Mouse (Mus musculus) lung, embryonic 14.5 days (tissue): ENCODE measurements around the gene Zfp541. TPM values are rescaled to one million over a fixed set of nuclear protein-coding genes. Genes with fewer than 3 reads are reported as not detected.

ENCODE experiments used
- ATAC-seq: fragments of 200-750 bp; cut with Nextera tagmentation; 2 replicates; pipeline ENCODE4 v1.8.0; 2017; ENCODE audit warnings: mild to moderate bottlenecking, moderate TSS enrichment, moderate library complexity; ENCODE audit not compliant: insufficient read depth
- DNase-seq: peaks from one replicate; pipeline ENCODE4 v3.0.0-alpha.2; 2015
- H3K27ac ChIP-seq: fragments of 300-500 bp; sonication (generic); 2 replicates; pipeline ENCODE4 v1.5.1; 2014; ENCODE audit warnings: low read depth, mild to moderate bottlenecking, moderate library complexity
- H3K27me3 ChIP-seq: fragments of 300-500 bp; sonication (generic); 2 replicates; pipeline ENCODE4 v1.6.1; 2014; ENCODE audit warnings: low read length, control low read depth; ENCODE audit not compliant: insufficient read depth
- H3K36me3 ChIP-seq: fragments of 300-500 bp; sonication (generic); 2 replicates; pipeline ENCODE4 v1.6.1; 2014; ENCODE audit warnings: control low read depth; ENCODE audit not compliant: insufficient read depth
- H3K4me1 ChIP-seq: fragments of 300-500 bp; sonication (generic); 2 replicates; pipeline ENCODE4 v1.6.1; 2014; ENCODE audit warnings: antibody characterized with exemption, control low read depth; ENCODE audit not compliant: insufficient read depth
- H3K4me2 ChIP-seq: fragments of 300-500 bp; sonication (generic); 2 replicates; pipeline ENCODE4 v1.6.1; 2014; ENCODE audit warnings: mild to moderate bottlenecking
- H3K4me3 ChIP-seq: fragments of 300-500 bp; sonication (generic); 2 replicates; pipeline ENCODE4 v1.5.1; 2014; ENCODE audit warnings: low read depth, low read length
- H3K9ac ChIP-seq: fragments of 300-500 bp; sonication (generic); 2 replicates; pipeline ENCODE4 v1.6.1; 2014
- H3K9me3 ChIP-seq: fragments of 300-500 bp; sonication (generic); 2 replicates; pipeline ENCODE4 v1.6.1; 2016; ENCODE audit warnings: low read depth, low read length, control low read depth
- CTCF ChIP-seq: IDR thresholded peaks from 2 replicates; pipeline ENCODE4 v1.5.1; 2016; ENCODE audit warnings: antibody characterized with exemption, low read depth
- WGBS: fragments of 180-500 bp; shearing (Covaris S2); extraction: QIAGEN DNeasy Blood & Tissue Kit; methylation state at CpG from one replicate; pipeline ENCODE4 v1.1.7; 2014; 5-methylcytosine and 5-hydroxymethylcytosine counted together
- polyA plus RNA-seq: library from polyadenylated mRNA; unstranded; fragments of >200 nt; fragmentation: Nextera tagmentation; extraction: Ambion mirVana; gene quantifications from 2 replicates; pipeline ENCODE4 v1.2.1, GENCODE M21; 2014

Gene Zfp541
- polyA plus RNA-seq, 1 experiment from 2014 or later: not detected

GRCm38 (mm10) chr7:16087587-16087986 lies 26.0 kb downstream of the Zfp541 start:
- Histone ChIP-seq H3K4me1 (no peaks in the 10 kb centered on the region), H3K36me3 (no peaks in the 10 kb centered on the region), H3K27ac (no peak overlapping the region), H3K9ac (no peak overlapping the region), H3K4me3 (no peak overlapping the region), H3K4me2 (no peak overlapping the region), H3K9me3 (no peaks in the 10 kb centered on the region), H3K27me3 (no peaks in the 10 kb centered on the region)
- no peak for TF ChIP-seq CTCF
- WGBS: 61% methylated on average over 2 of the region's 2 CpGs
- DNase-seq: no peak
- ATAC-seq: no peak

GRCm38 (mm10) chr7:16094592-16094991 lies 33.0 kb downstream of the Zfp541 start:
- Histone ChIP-seq H3K9me3 (no peaks in the 10 kb centered on the region), H3K4me3 (no peak overlapping the region), H3K4me1 (0 out of 2 replicates have a peak, but pooled peaks cover 5% of the 10 kb centered on the region), H3K4me2 (no peak overlapping the region), H3K27ac (no peak overlapping the region), H3K9ac (no peak overlapping the region), H3K27me3 (no peaks in the 10 kb centered on the region), H3K36me3 (no peaks in the 10 kb centered on the region)
- no peak for TF ChIP-seq CTCF
- DNase-seq (no peak), ATAC-seq (no peak)
- WGBS: 58% methylated on average over 3 of the region's 3 CpGs

DNA sequence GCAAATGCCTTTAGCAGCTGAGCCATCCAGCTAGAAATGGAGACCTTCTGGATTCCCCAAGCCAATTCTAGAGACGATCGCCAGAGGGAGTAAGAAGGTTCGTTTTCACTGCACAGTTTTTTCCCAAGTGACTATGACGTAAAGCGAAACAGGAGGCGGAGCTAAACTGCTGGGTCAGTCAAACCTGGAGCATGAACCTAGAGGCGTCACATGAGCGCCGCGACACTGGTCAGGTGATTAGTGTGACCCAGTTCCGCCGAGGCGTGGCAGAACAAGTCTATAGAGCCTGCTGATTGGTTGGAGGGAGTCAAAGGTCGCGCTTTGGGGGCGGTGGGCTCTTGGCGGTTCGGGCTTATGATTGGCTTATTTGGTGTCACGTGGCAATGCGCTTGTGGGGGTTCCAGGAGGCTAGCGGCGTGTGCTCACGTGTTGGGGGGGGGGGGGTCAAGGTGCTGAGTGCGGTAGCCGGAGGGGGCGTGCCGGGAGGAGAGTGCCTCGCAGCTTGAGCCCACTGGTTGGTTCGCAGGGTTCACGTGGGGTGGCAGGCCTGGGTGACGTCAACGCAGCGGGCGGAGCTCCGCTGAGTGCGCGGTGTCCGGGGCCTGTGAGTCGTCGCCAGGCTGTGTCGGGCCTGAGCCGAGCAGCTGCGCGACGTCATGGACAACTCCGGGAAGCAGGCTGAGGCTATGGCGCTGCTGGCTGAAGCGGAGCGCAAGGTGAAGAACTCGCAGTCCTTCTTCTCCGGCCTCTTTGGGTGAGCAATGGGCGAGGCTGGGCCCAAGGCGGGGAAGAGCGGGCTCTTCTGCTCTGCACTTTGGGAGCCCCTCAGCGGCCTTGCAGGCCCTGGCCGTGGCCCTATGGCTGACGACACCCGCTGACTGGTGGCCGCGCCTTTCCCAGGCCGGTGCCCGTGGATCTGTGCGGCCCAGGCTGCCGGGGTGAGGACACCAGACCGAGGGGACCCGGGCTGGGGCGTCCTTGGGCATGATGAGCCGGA lies 36.7 kb downstream of the Zfp541 start, which contains the start of gene Napa:
TSS of gene Napa (plus strand) at position 438 of the 997 bp plus-strand sequence.
- H3K27me3 ChIP-seq: no peaks in the 10 kb centered on the region
- 0 out of 2 replicates have a peak, but pooled peaks cover 5% of the 10 kb centered on the region for H3K4me1 ChIP-seq
- peak; percentile 100 for DNase-seq
- under 1% methylated on average over 66 of the region's 68 CpGs for WGBS
- peak within 1 kb of the TSS; percentile 93 for H3K4me2 ChIP-seq
- peaks cover 22% of the 10 kb centered on the region for H3K36me3 ChIP-seq
- H3K9me3 ChIP-seq: no peaks in the 10 kb centered on the region
- H3K9ac ChIP-seq: peak within 1 kb of the TSS; percentile 98
- H3K4me3 ChIP-seq: peak within 1 kb of the TSS; percentile 97
- peak; percentile 76 for TF ChIP-seq CTCF
- ATAC-seq: peak; percentile 99
- H3K27ac ChIP-seq: peak within 1 kb of the TSS; percentile 92

- H3K27ac ChIP-seq: no peak overlapping the region
- WGBS: 72% methylated on average over 4 of the region's 4 CpGs
- ATAC-seq: no peak
These were observed 38.3 kb downstream of the Zfp541 start for GRCm38 (mm10) chr7:16099901-16100300.

GRCm38 (mm10) chr7:16101081-16101480 lies 39.5 kb downstream of the Zfp541 start:
- H3K4me1 ChIP-seq: 0 out of 2 replicates have a peak, but pooled peaks cover 5% of the 10 kb centered on the region
- WGBS: 74% methylated on average over 7 of the region's 7 CpGs
- no peak for DNase-seq

More at GRCm38 (mm10) chr7:16099901-16100300, 38.3 kb downstream of the Zfp541 start:
- no peak for DNase-seq
- Histone ChIP-seq H3K4me2 (peak overlapping the region; percentile 93), H3K9ac (peak overlapping the region; percentile 98), H3K27me3 (no peaks in the 10 kb centered on the region), H3K36me3 (peaks cover 38% of the 10 kb centered on the region), H3K4me3 (peak overlapping the region; percentile 97), H3K9me3 (no peaks in the 10 kb centered on the region), H3K4me1 (0 out of 2 replicates have a peak, but pooled peaks cover 5% of the 10 kb centered on the region)
- no peak for TF ChIP-seq CTCF

DNA sequence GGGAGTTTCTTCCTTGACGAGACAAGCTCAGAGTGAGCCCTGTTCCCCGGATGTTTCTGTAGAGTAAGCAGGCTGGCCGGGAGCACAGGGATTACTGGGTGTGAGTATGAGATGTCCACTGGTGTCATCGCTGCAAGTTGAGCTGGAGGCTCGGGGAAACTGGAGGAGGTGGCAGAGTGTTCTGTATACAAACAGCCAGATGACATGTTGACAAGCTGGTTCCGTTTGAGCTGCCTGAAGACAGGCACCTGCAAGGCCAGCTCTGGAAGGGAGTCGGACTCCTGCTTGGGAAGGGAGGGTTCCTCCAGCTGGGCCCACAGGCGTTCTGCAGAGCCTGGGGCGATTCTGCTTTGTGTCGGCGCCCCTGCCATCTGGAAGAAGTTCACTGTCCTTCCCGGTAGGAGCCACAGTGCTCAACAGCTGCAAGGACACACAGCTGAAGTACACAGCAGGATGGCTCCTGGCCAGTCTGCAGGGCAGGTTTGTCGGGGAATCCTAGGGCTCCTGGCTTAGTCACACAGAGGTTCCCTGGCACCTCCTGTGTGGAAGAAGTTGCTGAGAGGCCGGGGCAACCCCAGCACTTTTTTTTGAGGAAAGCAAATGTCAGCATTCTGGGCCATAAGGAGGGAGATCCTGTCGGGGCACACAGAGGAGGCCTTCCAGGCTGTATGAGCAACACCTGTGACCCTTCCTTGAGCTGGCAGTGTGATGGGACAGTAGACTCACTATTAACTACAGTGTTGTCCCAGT lies 40.3 kb downstream of the Zfp541 start:
- no peak for DNase-seq
- peaks cover 38% of the 10 kb centered on the region for H3K36me3 ChIP-seq
- H3K4me2 ChIP-seq: no peak overlapping the region
- ATAC-seq: no peak
- H3K4me3 ChIP-seq: no peak overlapping the region
- 53% methylated on average over 15 of the region's 15 CpGs for WGBS
- H3K27ac ChIP-seq: no peak overlapping the region
- no peaks in the 10 kb centered on the region for H3K27me3 ChIP-seq
- no peak for TF ChIP-seq CTCF
- H3K9ac ChIP-seq: peak overlapping the region; percentile 6; the same call in 1 of the 2 replicates
- no peaks in the 10 kb centered on the region for H3K9me3 ChIP-seq
- 0 out of 2 replicates have a peak, but pooled peaks cover 5% of the 10 kb centered on the region for H3K4me1 ChIP-seq

More at GRCm38 (mm10) chr7:16101081-16101480, 39.5 kb downstream of the Zfp541 start:
- Histone ChIP-seq H3K27ac (no peak overlapping the region), H3K9ac (no peak overlapping the region), H3K4me3 (no peak overlapping the region), H3K4me2 (no peak overlapping the region), H3K36me3 (peaks cover 38% of the 10 kb centered on the region), H3K27me3 (no peaks in the 10 kb centered on the region), H3K9me3 (no peaks in the 10 kb centered on the region)
- ATAC-seq: no peak
- TF ChIP-seq CTCF: no peak
